Mouse (Mus musculus): ENCODE data around the gene Dcps.

DNA sequence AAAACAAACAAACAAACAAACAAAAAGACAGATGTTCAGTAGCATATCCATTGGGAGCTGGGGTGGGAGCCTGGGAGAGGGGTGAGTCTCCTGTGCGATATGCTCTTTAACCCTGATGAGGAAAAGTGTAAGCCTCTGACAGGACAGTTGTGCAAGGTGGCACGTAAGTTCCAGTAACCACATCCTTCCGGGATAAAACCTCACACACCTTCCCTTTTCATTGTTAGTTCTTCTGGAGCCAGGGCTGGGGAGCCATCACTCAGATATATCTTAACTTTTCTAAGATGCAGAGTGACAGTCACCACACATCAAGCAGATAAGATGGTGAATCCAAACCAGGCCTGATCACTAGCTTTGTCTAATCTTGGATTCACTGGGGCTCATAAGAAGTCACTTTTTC lies 18.2 kb upstream of the Dcps start:
- TF ChIP-seq CTCF (IDR thresholded peaks at IDR 0.05; ENCODE audit: low read depth, low read length): no peak
- no peak for TF ChIP-seq GATA1 (IDR thresholded peaks at IDR 0.05; ENCODE audit: borderline replicate concordance, low read length)
- TF ChIP-seq TAL1 (conservative IDR thresholded peaks at IDR 0.05; ENCODE audit: low read depth, low read length): no peak

All from G1E (cell line).